Mouse (Mus musculus): ENCODE results near the gene Ap3b1. TPM values are rescaled to one million over a fixed set of nuclear protein-coding genes. Genes with fewer than 3 reads are reported as not detected.
"Not testable (repeated sequence)": the region's sequence is repeated elsewhere in the genome, so short reads cannot be mapped to it uniquely, and the experiment has no call there.

Gene Ap3b1
- 30.9 and 32.8 TPM in 2 replicates for polyA plus RNA-seq (2015; fragmentation: Nextera tagmentation; extraction: Ambion mirVana)

GRCm38 (mm10) chr13:94358401-94359265 lies at the start of gene Ap3b1:
Gene Ap3b1 (plus strand): TSS chr13:94358960.
- WGBS = under 1% methylated on average over 75 of the region's 79 CpGs
- H3K4me2 ChIP-seq (replicated peaks; ENCODE audit: low read depth) = peak within 1 kb of the TSS; percentile 86

DNA sequence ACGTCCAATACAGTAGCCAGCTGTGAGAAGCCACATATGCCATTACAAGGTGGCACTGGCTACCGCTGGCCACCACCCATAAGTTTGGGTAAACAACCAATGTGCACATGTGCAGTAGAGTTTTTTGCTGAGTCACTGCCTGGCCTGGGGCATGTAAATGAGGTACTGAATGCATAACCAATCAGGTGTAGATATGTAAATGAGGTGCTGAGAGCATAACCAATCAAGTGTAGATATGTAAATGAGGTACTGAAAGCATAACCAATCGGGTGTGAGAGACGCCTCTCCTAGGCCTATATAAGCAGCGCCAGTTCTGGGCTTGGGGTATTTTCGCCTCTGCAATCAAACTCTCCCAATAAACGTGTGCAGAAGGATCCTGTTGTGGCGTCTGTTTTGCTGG lies 45.9 kb upstream of the Ap3b1 start:
- WGBS = 91% methylated on average over 8 of the region's 8 CpGs
- not testable (repeated sequence) for ATAC-seq; H3K36me3 ChIP-seq (ENCODE audit: control insufficient read depth, insufficient read depth); H3K9ac ChIP-seq (ENCODE audit: low read depth, low read length); H3K27me3 ChIP-seq (replicated peaks; ENCODE audit: control insufficient read depth, insufficient read depth, low read length); H3K4me2 ChIP-seq (replicated peaks; ENCODE audit: low read depth); H3K9me3 ChIP-seq (ENCODE audit: control insufficient read depth); H3K27ac ChIP-seq (ENCODE audit: low read depth, low read length); H3K4me3 ChIP-seq (ENCODE audit: low read depth, low read length); H3K4me1 ChIP-seq (replicated peaks; ENCODE audit: control insufficient read depth, insufficient read depth, low read length)

More at GRCm38 (mm10) chr13:94358401-94359265, at the start of gene Ap3b1:
- Histone ChIP-seq H3K9ac (ENCODE audit: low read depth, low read length) (peak within 1 kb of the TSS; percentile 92), H3K9me3 (ENCODE audit: control insufficient read depth) (no peaks in the 10 kb centered on the region), H3K4me1 (replicated peaks; ENCODE audit: control insufficient read depth, insufficient read depth, low read length) (peaks cover 7% of the 10 kb centered on the region; the same call in 1 of the 2 replicates), H3K27ac (ENCODE audit: low read depth, low read length) (peak within 1 kb of the TSS; percentile 86), H3K36me3 (ENCODE audit: control insufficient read depth, insufficient read depth) (no peaks in the 10 kb centered on the region), H3K27me3 (replicated peaks; ENCODE audit: control insufficient read depth, insufficient read depth, low read length) (no peaks in the 10 kb centered on the region), H3K4me3 (ENCODE audit: low read depth, low read length) (peak within 1 kb of the TSS; percentile 97)
- peak; percentile 90 for ATAC-seq
- peak; percentile 22 for TF ChIP-seq CTCF (IDR thresholded peaks at IDR 0.05; ENCODE audit: low read depth)

DNA sequence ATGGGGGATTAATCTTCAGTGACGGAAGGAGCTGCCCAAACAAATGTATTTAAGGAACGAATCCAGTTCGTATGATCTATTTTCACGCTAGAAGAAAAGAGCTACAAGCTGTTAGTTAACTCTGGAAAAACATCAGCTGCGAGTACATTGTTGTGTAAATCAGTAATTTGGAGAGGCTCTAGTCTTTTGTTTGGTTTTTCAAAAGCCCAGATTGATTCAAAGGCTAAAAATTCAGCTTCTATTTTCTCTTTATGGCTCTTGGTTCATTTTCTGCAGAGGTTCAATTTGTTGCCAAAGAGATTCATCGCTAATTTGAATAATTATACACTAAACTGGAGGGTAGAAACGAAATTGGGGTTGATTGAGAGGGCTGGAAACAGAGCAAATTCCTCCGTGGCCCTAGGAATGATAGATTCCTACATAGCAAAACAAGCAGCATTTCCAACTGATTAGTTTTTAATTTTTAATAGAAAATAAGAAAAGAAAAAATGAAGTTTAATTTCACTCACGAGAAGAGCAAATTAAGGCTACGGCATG lies 41.7 kb upstream of the Ap3b1 start:
- no peak overlapping the region for H3K4me3 ChIP-seq (ENCODE audit: low read depth, low read length)
- 79% methylated on average over 10 of the region's 10 CpGs for WGBS
- no peak for TF ChIP-seq CTCF (IDR thresholded peaks at IDR 0.05; ENCODE audit: low read depth)
- no peaks in the 10 kb centered on the region for H3K27me3 ChIP-seq (replicated peaks; ENCODE audit: control insufficient read depth, insufficient read depth, low read length)
- H3K9me3 ChIP-seq (ENCODE audit: control insufficient read depth) = no peaks in the 10 kb centered on the region
- H3K27ac ChIP-seq (ENCODE audit: low read depth, low read length) = no peak overlapping the region
- ATAC-seq = no peak
- H3K36me3 ChIP-seq (ENCODE audit: control insufficient read depth, insufficient read depth) = no peaks in the 10 kb centered on the region
- no peaks in the 10 kb centered on the region for H3K4me1 ChIP-seq (replicated peaks; ENCODE audit: control insufficient read depth, insufficient read depth, low read length)
- H3K9ac ChIP-seq (ENCODE audit: low read depth, low read length) = no peak overlapping the region
- H3K4me2 ChIP-seq (replicated peaks; ENCODE audit: low read depth) = no peak overlapping the region

DNA sequence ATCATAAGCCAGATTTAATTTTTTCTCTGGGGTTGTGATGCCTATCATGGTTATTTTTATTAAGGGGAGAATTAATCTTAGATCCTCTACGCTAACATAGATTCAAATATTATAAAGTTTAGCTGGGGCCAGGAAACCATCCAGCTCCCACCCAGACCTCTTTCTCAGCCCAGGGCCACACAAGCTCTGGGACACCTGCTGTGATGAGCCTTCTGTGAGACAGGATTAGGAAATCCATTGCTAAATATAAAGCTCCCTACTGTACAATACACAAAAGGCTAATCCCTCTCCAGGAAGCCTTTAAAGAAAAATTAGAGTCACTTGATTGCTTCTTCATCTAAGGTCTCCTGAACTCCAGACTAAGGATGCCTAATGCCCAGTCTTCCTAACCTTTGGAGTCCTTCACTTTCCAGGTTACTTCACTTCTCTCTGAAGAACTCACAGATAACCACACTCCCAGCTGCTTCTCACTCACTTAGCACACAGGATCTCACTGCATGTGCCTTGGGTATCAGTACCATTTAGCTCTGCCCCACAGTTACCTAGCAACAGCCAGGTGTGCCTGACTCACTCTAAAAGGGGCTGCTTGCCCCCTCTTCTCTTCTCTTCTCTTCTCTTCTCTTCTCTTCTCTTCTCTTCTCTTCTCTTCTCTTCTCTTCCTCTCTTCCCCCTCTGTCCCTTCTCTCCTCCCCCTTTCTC lies 37.5 kb upstream of the Ap3b1 start:
- H3K4me3 ChIP-seq (ENCODE audit: low read depth, low read length) = no peak overlapping the region
- no peaks in the 10 kb centered on the region for H3K9me3 ChIP-seq (ENCODE audit: control insufficient read depth)
- no peaks in the 10 kb centered on the region for H3K4me1 ChIP-seq (replicated peaks; ENCODE audit: control insufficient read depth, insufficient read depth, low read length)
- H3K4me2 ChIP-seq (replicated peaks; ENCODE audit: low read depth) = no peak overlapping the region
- H3K36me3 ChIP-seq (ENCODE audit: control insufficient read depth, insufficient read depth) = no peaks in the 10 kb centered on the region
- TF ChIP-seq CTCF (IDR thresholded peaks at IDR 0.05; ENCODE audit: low read depth) = no peak
- H3K9ac ChIP-seq (ENCODE audit: low read depth, low read length) = no peak overlapping the region
- no peak overlapping the region for H3K27ac ChIP-seq (ENCODE audit: low read depth, low read length)
- ATAC-seq = no peak
- H3K27me3 ChIP-seq (replicated peaks; ENCODE audit: control insufficient read depth, insufficient read depth, low read length) = no peaks in the 10 kb centered on the region
- WGBS = 84% methylated on average over 1 of the region's 1 CpGs

GRCm38 (mm10) chr13:94322475-94322874 lies 36.3 kb upstream of the Ap3b1 start:
- ATAC-seq = no peak
- Histone ChIP-seq H3K9me3 (ENCODE audit: control insufficient read depth) (no peaks in the 10 kb centered on the region), H3K9ac (ENCODE audit: low read depth, low read length) (no peak overlapping the region), H3K4me2 (replicated peaks; ENCODE audit: low read depth) (no peak overlapping the region), H3K4me3 (ENCODE audit: low read depth, low read length) (no peak overlapping the region), H3K36me3 (ENCODE audit: control insufficient read depth, insufficient read depth) (no peaks in the 10 kb centered on the region), H3K27me3 (replicated peaks; ENCODE audit: control insufficient read depth, insufficient read depth, low read length) (no peaks in the 10 kb centered on the region), H3K27ac (ENCODE audit: low read depth, low read length) (no peak overlapping the region), H3K4me1 (replicated peaks; ENCODE audit: control insufficient read depth, insufficient read depth, low read length) (no peaks in the 10 kb centered on the region)
- 92% methylated on average over 4 of the region's 4 CpGs for WGBS
- no peak for TF ChIP-seq CTCF (IDR thresholded peaks at IDR 0.05; ENCODE audit: low read depth)

- 23% methylated on average over 3 of the region's 3 CpGs for WGBS
- H3K9me3 ChIP-seq (ENCODE audit: control insufficient read depth) = no peaks in the 10 kb centered on the region
- peak; percentile 93 for ATAC-seq
Observed at GRCm38 (mm10) chr13:94328063-94328462, 30.7 kb upstream of the Ap3b1 start.

DNA sequence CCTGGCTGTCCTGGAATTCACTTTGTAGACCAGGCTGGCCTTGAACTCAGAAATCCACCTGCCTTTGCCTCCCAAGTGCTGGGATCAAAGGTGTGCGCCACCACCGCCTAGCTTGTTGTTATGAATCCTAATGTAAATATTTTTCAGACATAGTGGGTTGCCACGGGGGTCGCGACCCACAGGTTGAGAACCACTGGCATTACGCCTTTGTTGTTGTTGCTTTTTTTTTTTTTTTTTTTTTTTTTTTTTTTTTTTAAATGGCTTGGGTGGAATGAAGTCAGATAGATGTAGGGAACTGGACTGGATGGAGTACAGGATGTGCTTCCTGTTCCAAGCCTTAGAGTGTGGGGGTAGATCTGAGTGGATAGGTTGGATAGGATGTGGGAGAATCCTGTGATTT lies 29.8 kb upstream of the Ap3b1 start:
- not testable (repeated sequence) for H3K4me3 ChIP-seq (ENCODE audit: low read depth, low read length); ATAC-seq
- 96% methylated on average over 6 of the region's 6 CpGs for WGBS

More at GRCm38 (mm10) chr13:94328063-94328462, 30.7 kb upstream of the Ap3b1 start:
- no peaks in the 10 kb centered on the region for H3K36me3 ChIP-seq (ENCODE audit: control insufficient read depth, insufficient read depth)
- no peak for TF ChIP-seq CTCF (IDR thresholded peaks at IDR 0.05; ENCODE audit: low read depth)
- H3K4me3 ChIP-seq (ENCODE audit: low read depth, low read length) = no peak overlapping the region
- H3K9ac ChIP-seq (ENCODE audit: low read depth, low read length) = no peak overlapping the region
- H3K27ac ChIP-seq (ENCODE audit: low read depth, low read length) = peak overlapping the region; percentile 57; the same call in 1 of the 2 replicates
- no peaks in the 10 kb centered on the region for H3K27me3 ChIP-seq (replicated peaks; ENCODE audit: control insufficient read depth, insufficient read depth, low read length)
- H3K4me2 ChIP-seq (replicated peaks; ENCODE audit: low read depth) = no peak overlapping the region
- H3K4me1 ChIP-seq (replicated peaks; ENCODE audit: control insufficient read depth, insufficient read depth, low read length) = no peaks in the 10 kb centered on the region

More for the DNA sequence above, 29.8 kb upstream of the Ap3b1 start:
- not testable (repeated sequence) for H3K9ac ChIP-seq (ENCODE audit: low read depth, low read length); H3K27ac ChIP-seq (ENCODE audit: low read depth, low read length); H3K9me3 ChIP-seq (ENCODE audit: control insufficient read depth); H3K4me2 ChIP-seq (replicated peaks; ENCODE audit: low read depth); H3K36me3 ChIP-seq (ENCODE audit: control insufficient read depth, insufficient read depth); H3K4me1 ChIP-seq (replicated peaks; ENCODE audit: control insufficient read depth, insufficient read depth, low read length); H3K27me3 ChIP-seq (replicated peaks; ENCODE audit: control insufficient read depth, insufficient read depth, low read length)
